Mouse (Mus musculus) G1E-ER4 (cell line): ENCODE data around the gene Samd10. TPM values are rescaled to one million over a fixed set of nuclear protein-coding genes. Genes with fewer than 3 reads are reported as not detected.
A peak's percentile ranks its signal among the peaks of the same experiment; 100 is the strongest.

Experiments used
- GATA1 ChIP-seq: IDR thresholded peaks from one replicate; pipeline ENCODE4 v1.8.0; 2012; ENCODE audit warnings: low read length, inconsistent platforms
- polyA plus RNA-seq: library from polyadenylated mRNA; stranded (reverse); fragments of >175 nt; gene quantifications from 2 replicates; pipeline ENCODE4 v1.2.3, GENCODE M21; 2012

The Samd10 gene
- polyA plus RNA-seq, 1 experiment, result 2.2 TPM

DNA sequence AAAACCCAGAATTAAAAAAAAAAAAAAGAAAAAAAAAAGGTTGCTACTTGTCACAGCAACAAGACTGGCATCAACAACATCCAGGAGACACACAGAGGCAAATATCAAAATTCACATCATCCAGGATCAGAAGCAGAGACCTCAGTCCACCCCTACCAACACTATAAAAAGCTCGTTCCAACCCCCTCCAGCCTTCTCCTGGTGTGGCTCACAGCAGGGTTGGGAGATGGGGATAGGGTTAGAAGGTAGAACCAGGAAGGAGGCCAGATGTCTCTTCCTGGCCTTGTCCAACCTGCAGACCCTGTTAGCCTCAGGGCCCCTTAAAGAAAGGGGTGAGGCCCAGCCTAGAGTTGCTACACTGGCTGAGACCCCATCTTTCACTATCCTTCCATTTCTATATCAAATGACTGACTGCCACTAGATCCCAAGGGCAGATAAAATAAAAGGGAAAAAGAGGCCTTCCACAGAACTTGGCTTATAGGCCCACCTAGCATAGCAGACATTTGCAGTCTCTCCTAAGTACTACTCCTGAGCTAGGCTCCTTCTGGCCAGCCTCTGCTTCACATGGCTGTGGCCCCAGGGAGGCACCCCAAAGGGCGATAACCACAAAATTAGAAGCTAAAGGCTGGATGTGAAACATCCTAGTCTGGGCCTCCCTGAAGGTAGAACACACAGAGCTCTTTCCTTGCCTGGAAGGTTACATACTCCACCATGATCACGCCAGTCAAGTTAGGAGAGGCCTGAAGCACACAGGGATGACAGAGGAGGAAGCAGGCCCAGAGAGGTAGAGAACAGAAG is 15.4 kb downstream of the Samd10 start:
- TF ChIP-seq GATA1, result no peak

DNA sequence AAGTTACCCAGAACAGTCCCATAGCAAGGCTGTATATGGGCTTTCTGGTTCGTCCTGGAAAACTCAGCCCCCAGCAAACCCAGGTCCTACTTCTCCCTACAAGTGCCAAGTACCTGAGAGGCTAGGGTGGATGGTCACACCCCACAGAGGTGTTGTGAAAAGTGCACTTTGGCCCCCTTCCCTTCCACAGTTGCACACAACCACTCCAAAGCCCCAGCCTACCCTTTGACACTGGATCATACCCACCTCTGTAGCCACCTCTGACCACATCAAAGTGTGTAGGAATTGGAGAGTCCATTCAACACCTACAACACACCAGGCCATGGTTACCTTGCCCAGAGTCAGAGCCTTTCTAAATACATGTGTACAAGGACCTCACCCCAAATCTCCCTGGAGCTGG is 16.1 kb downstream of the Samd10 start:
- TF ChIP-seq GATA1, result no peak

DNA sequence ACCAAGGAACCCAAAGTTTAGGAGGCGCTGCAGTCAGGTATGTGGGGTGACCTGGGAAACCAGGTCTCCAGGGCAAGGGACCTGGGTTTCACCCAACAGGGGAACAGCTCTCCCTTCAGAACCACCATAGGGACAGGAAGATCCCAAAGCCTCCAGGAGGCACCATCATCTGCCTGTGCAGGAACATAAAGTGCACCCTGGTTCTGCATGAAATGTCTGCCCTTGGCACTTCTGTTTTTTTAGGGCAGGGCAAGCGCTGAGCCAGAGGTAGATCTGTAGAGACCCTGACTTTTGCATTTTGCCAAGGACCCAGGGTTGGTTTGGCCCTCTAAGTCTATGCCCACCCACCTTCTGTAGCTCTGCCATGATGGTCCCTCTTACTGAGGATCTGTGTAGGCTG is 16.7 kb downstream of the Samd10 start:
- TF ChIP-seq GATA1, result no peak

DNA sequence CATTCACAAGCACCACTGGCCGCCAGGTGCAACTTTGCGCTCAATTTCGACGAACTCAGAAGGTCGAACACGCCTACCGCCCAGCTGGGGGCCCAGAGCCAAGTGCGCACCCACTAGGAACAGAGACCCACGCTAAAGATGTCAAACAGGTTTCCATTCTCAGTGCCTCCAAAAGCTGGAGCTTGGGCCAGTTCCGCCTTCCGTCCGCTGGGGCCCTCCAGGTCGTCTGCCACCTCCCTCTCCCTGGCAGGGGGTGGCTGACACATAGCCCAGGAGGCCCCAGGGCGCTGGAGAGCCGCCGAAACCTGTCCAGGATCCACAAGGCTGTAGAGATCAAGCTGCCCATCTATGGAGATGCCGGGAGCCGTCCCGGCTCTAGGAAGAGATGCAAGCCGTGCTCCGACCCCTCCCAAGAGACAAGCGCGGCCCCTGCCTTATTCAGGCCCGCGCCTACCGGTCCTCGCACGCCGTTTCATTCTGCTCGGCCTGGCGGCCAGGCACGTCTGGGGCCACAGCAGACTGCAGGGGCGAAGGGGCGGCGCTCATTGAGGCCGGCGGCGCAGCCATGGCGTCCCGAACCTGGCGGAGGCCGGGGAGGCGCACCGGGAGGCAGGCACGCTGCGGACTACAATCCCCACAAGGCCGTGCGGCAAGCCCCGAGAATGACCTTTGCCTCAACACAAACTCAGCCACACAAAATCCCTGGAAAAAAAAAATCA is 17.5 kb downstream of the Samd10 start:
- TF ChIP-seq GATA1, result no peak

DNA sequence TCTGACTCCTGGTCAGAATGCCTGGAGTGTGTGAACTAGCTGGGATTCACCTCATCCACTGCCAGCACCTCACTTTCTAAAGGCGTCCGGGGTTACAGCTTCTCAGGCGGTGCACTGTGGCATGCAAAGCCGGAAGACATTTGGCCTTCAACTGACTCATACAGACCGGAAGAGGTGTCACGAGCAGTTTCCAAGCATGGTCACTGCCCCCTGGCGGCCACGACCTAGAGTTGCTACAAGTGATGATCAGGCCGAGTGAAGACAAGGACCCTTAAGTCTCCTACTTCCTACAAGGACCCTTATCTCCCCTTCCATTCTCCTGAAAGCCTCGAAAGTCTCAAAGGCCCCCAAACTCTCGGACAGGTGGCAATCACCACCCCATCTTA is 18.0 kb downstream of the Samd10 start:
- TF ChIP-seq GATA1, result no peak

DNA sequence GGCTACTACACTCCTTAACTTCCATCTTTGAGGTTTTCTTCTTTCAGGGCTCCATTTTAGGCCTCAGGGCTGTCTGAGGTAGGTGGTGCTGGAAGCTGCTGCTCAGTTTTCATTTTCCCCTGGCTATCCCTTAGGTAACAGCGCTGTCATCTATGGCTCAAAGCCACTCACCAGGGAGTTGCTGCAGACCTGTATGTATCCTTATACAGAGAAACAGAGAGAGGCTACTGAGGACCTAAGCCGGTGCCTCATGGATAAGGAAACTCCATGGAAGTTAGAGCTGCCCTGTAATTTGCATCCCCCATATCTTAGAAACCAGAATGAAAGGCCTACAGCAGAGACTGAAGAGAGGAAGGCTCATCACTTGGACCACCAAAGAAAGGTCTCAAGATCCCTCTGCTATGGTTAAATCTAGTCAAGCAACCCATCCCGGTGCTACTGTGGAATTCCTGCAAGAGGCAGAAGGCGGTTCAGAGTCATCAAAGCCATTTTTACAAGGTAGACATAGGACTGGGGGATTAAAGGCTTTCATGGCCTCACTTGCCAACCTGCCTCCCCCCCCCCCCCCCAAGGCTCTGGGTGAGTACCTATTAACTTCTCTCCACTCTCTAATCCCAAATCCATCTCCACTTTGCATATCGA is 18.8 kb downstream of the Samd10 start:
- TF ChIP-seq GATA1, result no peak

DNA sequence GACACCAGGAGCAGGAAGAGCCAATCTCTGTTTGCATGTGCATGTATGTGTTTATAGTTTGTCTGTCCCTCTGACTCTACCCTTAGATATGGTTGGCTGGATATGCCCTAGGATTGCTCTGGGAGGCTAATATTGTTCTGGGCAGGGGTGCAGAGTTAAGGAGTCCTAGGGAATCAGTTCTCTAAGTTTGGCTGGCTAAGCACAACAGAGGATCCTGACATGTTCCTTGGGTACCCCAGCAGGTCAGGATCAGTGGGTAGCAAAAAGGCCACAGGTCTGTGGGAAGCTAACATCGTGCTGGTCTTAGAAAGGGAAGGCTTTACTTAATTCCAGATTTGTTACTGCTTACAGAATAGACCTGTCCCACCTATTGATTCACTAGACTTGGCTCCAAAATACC is 19.3 kb downstream of the Samd10 start:
- TF ChIP-seq GATA1, result no peak

DNA sequence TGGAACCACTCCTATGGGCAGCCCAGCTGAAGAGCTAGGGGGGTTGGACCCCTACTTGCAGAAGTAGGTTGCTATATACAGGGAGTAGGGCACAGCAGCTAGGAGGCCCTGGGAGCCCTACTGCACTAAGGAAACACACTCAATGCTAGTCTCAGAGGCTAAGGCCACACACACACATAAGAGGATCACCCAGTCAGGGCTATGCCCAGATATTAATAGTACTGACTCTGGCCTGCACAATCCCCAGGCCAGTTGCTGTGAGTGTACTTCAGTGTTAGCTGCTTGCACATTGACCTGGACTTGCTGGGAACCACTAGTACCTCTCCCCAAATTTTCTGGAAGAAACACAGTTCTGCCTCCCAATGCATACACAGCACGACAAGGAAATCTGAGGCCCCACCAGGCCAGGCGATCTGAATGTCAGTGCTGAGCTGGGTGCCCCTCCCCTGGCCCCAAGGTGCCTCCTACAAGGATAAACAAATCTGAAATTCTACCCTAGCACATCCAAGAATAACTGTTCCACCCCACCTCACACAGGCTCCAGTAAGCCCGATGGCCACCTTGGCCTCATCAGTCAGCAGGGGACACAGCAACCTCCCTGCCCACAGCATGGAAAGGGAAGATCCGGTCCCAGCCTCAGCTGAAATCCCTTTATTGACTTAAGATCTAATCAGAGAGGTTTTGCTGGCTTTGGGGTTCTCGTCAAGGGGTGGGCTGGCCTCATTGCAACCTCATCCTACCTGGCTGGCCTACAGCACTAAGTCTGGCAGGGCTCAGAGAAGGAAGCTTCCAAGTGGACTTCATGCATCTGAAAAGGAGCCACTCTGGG is 20.0 kb downstream of the Samd10 start:
- no peak for TF ChIP-seq GATA1

DNA sequence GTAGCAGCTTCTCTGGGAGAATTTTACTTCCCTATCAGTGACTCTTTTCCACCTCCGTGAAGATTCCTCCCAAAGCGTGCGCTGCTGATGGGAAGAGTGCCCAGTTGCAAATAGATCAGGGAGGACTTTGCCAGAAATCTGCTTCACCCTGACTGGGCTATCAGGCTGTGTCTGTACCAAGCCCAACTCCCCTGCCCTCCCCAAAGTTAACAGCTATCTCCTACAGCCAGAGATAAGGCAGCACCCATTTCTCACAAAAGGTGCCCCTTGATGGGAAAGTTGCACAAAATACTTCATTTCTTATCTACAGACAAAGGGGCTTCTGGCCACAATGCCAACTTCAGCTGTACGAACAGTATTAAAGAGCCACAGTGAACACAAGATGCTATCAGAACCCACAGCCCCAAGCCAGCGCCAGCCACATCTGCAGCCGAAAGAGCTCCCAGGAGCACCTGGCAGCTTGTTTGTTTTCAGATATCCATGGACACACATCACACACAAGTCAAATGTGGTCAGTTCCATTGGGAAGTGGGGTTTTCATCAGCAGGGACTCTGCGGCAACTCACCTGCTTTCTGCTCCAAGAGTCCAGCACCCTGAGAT is 20.9 kb downstream of the Samd10 start:
- peak; percentile 87 for TF ChIP-seq GATA1

DNA sequence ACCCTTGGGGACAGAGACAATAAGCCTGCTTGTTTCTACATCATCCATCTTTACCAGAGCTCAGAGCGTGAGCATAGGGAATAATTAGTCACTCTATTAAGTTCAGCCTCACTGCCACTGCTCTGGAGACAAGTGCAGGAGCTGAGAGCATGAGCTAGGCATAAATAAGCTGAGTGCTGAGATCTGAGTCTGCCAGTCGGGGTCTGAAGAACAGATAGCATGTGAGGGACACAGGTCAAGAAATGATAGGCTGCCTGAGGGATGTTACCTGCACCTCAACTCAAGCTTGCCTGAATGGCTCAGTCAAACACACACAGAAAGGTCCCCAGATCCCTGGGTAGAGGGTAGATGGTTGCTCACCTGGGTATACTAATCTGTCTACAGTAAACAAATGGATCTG is 21.9 kb downstream of the Samd10 start:
- TF ChIP-seq GATA1, result no peak

DNA sequence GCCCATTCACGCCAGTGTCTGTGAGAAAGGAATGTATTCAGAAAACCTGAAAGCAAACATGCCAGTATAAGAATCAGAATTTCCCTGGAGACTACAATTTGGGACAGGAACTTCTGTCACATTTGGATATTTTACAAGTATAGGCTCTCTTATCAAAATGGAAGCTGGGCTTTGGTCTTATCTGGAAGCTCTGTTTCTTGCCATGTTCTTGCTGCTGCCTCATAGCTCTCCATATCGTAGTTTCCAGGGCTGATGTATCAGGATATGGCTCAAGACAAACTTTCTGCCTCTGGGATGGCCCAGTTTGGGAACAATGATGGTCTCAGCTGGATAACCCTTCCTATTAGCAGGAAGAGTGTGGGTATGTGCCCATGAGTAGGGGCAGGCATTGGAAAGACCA is 22.4 kb downstream of the Samd10 start:
- no peak for TF ChIP-seq GATA1

DNA sequence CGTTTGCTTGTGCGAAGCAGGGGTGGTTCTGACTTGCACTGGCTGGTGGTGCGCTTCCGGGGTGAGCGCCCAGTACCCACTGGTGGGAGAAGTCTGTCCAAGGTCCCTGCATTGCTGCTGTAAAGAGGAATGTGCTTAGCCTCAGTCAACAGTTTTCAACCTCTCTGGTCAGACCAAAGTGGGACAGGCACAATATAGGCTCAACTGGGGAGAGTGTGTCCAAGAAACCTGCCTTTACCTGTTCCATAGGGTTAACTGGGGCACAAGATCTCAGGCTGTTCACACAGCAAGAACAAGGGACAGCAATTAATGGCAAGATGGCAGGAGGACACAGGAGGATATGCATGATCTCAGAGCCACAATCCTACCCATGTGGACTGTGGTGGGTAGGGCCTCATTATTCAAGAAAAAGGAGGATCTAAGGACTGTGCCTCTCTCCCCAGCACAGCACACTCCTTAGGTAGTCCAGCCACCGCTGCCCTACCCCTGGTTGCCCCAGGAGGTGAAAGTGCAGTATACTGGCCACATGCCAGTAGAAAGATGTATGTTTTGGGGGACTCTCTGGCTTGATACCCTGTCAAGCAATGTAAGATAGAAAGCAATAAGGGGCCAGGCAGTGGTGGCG is 24.0 kb downstream of the Samd10 start:
- TF ChIP-seq GATA1, result no peak

DNA sequence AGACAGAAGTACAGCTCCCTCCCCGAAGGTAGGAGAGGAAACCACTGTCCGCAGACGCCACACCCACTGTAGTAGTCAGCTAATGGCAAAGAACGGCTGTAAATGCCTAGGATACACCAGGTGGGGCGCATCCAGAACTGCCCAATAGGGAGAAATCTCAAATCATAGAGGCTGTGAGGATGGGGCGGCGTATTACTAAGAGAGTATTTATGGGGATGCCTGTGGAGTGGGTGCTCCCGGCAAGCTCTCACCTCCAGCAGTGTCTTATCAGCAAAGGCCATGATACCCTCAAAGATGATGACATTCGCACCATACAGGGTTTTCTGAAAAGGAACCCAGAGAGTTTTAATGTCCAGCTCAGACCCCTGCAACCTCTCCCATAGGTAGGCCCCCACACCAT is 25.1 kb downstream of the Samd10 start:
- no peak for TF ChIP-seq GATA1
